Mouse (Mus musculus) naive thymus-derived CD4-positive, alpha-beta T cell, adult 5 months (primary cell): ENCODE data around the gene Pde1a. TPM values are rescaled to one million over a fixed set of nuclear protein-coding genes. Genes with fewer than 3 reads are reported as not detected.

Experiments
- polyA plus RNA-seq: library from polyadenylated mRNA; unstranded; fragments of 100-300 nt; shearing (Covaris generic); gene quantifications from one replicate; pipeline ENCODE4 v1.2.1, GENCODE M21; 2017

Pde1a gene
- not detected for polyA plus RNA-seq

DNA sequence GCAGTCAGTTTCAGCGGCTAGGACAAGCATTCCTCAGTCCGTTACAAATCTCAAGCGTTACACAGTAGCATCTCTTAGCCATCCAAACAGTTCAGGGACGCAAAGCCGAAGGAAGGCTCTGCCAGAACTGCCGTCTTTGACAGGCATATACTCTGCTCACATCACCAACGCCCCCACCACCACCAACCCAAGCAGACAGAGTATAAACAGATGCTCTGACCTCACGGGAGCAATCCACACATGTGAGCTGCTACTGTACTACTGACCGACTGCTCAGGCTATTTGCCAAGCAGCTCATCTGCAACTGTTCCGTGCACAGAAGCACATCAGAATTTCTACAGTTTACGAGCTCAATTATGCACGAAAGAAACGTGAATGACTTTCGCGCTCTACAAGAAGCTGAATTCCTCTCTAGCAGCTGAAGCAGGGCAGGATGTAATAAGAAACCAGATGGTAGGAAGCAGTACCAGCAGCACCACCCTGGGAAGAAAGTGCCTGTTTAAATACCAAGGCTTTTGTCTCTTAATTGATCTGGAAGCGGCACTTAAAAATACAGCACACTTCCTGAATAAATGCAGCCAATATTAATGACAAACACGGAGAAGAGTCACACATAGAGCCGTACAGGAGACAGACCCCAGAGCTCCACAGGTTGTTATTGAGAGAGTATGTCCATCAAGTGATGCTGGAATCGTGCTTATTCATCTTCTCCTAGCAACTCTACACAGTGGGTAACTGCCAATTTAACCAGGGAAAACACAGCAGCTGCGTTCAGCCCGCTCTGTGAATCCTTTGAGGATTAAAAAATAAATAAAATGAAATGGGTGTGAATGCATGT is at the start of gene Pde1a:
Gene Pde1a, minus strand, starts transcription at position 598 of the 838 bp plus-strand sequence.

Other genes with a start within 250 kb of the Pde1a start
- 0.12 TPM for gene Prdx6b, start 163.0 kb upstream of the Pde1a start, polyA plus RNA-seq
- gene Dnajc10, start 186.0 kb upstream of the Pde1a start, polyA plus RNA-seq, result 32.1 TPM